Mouse (Mus musculus): ENCODE data around the gene Rpl18a. TPM values are rescaled to one million over a fixed set of nuclear protein-coding genes. Genes with fewer than 3 reads are reported as not detected.

The Rpl18a gene
- polyA plus RNA-seq, 1 experiment from 2014 or later = 4,906 TPM

- Histone ChIP-seq H3K4me2 (replicated peaks) (no peak overlapping the region), H3K9ac (no peak overlapping the region), H3K4me3 (replicated peaks) (0 out of 2 replicates have a peak overlapping the region, but pooled peaks have one; percentile 57), H3K36me3 (no peaks in the 10 kb centered on the region), H3K27me3 (no peaks in the 10 kb centered on the region), H3K27ac (replicated peaks) (no peak overlapping the region), H3K9me3 (replicated peaks) (no peaks in the 10 kb centered on the region), H3K4me1 (peaks cover 18% of the 10 kb centered on the region)
- 62% methylated on average over 5 of the region's 5 CpGs for WGBS
- ATAC-seq (ENCODE audit: insufficient number of reproducible peaks, low FRiP score, low TSS enrichment, low read depth) = no peak
Observed at GRCm38 (mm10) chr8:70856028-70856427, 41.2 kb downstream of the Rpl18a start.

- Histone ChIP-seq H3K4me1 (peaks cover 18% of the 10 kb centered on the region), H3K9ac (no peak overlapping the region), H3K4me3 (replicated peaks) (no peak overlapping the region), H3K36me3 (no peaks in the 10 kb centered on the region), H3K9me3 (replicated peaks) (no peaks in the 10 kb centered on the region), H3K4me2 (replicated peaks) (no peak overlapping the region), H3K27me3 (no peaks in the 10 kb centered on the region; the same call in 1 of the 2 replicates), H3K27ac (replicated peaks) (no peak overlapping the region)
- 85% methylated on average over 2 of the region's 2 CpGs for WGBS
- ATAC-seq (ENCODE audit: insufficient number of reproducible peaks, low FRiP score, low TSS enrichment, low read depth) = no peak
Observed at GRCm38 (mm10) chr8:70853863-70854262, 43.3 kb downstream of the Rpl18a start.

- Histone ChIP-seq H3K4me3 (replicated peaks) (no peak overlapping the region), H3K36me3 (no peaks in the 10 kb centered on the region), H3K9ac (no peak overlapping the region), H3K27me3 (no peaks in the 10 kb centered on the region; the same call in 1 of the 2 replicates), H3K9me3 (replicated peaks) (no peaks in the 10 kb centered on the region), H3K4me2 (replicated peaks) (no peak overlapping the region), H3K4me1 (peaks cover 16% of the 10 kb centered on the region), H3K27ac (replicated peaks) (no peak overlapping the region)
- ATAC-seq (ENCODE audit: insufficient number of reproducible peaks, low FRiP score, low TSS enrichment, low read depth) = no peak
- WGBS = 90% methylated on average over 41 of the region's 41 CpGs
Observed at GRCm38 (mm10) chr8:70852595-70853231, 44.5 kb downstream of the Rpl18a start.

- no peaks in the 10 kb centered on the region for H3K36me3 ChIP-seq
- peaks cover 8% of the 10 kb centered on the region for H3K4me1 ChIP-seq
- 55% methylated on average over 6 of the region's 6 CpGs for WGBS
- H3K9me3 ChIP-seq (replicated peaks) = no peaks in the 10 kb centered on the region
- no peak overlapping the region for H3K4me2 ChIP-seq (replicated peaks)
- H3K9ac ChIP-seq = no peak overlapping the region
- H3K27me3 ChIP-seq = no peaks in the 10 kb centered on the region; the same call in 1 of the 2 replicates
- H3K4me3 ChIP-seq (replicated peaks) = no peak overlapping the region
- ATAC-seq (ENCODE audit: insufficient number of reproducible peaks, low FRiP score, low TSS enrichment, low read depth) = no peak
- H3K27ac ChIP-seq (replicated peaks) = no peak overlapping the region
Observed at GRCm38 (mm10) chr8:70851837-70852236, 45.4 kb downstream of the Rpl18a start.

DNA sequence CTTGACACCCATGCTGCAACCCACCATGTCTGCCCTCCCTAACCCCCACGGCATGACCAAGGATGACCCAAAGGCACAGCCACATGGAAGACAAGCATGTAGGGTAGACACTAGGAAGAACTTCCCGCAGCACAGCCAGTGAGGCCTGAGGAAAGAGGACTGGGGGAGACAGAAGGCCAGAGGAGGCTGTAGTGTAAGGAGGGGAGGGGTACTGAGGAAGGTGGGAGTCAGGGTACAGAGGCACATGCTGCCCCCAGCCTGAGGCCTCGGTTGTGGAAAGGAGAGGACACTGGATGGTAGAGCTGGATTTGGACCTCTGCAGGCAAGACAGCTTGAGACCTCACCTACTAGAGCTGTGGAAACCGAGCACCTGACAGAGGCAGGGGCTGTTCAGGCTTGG, 46.3 kb downstream of the Rpl18a start:
- Histone ChIP-seq H3K27me3 (no peaks in the 10 kb centered on the region; the same call in 1 of the 2 replicates), H3K36me3 (no peaks in the 10 kb centered on the region), H3K27ac (replicated peaks) (no peak overlapping the region), H3K4me1 (no peaks in the 10 kb centered on the region), H3K4me3 (replicated peaks) (no peak overlapping the region), H3K9ac (no peak overlapping the region), H3K4me2 (replicated peaks) (no peak overlapping the region), H3K9me3 (replicated peaks) (no peaks in the 10 kb centered on the region)
- WGBS = 92% methylated on average over 4 of the region's 4 CpGs
- ATAC-seq (ENCODE audit: insufficient number of reproducible peaks, low FRiP score, low TSS enrichment, low read depth) = no peak

- no peaks in the 10 kb centered on the region; the same call in 1 of the 2 replicates for H3K27me3 ChIP-seq
- no peak for ATAC-seq (ENCODE audit: insufficient number of reproducible peaks, low FRiP score, low TSS enrichment, low read depth)
- 77% methylated on average over 7 of the region's 7 CpGs for WGBS
- no peak overlapping the region for H3K27ac ChIP-seq (replicated peaks)
- no peak overlapping the region for H3K4me3 ChIP-seq (replicated peaks)
- H3K4me1 ChIP-seq = no peaks in the 10 kb centered on the region
- H3K36me3 ChIP-seq = no peaks in the 10 kb centered on the region
- H3K9ac ChIP-seq = no peak overlapping the region
- H3K9me3 ChIP-seq (replicated peaks) = no peaks in the 10 kb centered on the region
- H3K4me2 ChIP-seq (replicated peaks) = no peak overlapping the region
Observed at GRCm38 (mm10) chr8:70850132-70850845, 46.9 kb downstream of the Rpl18a start.

GRCm38 (mm10) chr8:70849333-70849990, 47.8 kb downstream of the Rpl18a start:
- ATAC-seq (ENCODE audit: insufficient number of reproducible peaks, low FRiP score, low TSS enrichment, low read depth) = no peak
- H3K4me1 ChIP-seq = no peaks in the 10 kb centered on the region
- 76% methylated on average over 3 of the region's 3 CpGs for WGBS
- no peak overlapping the region for H3K4me3 ChIP-seq (replicated peaks)
- no peaks in the 10 kb centered on the region; the same call in 1 of the 2 replicates for H3K27me3 ChIP-seq
- H3K9ac ChIP-seq = no peak overlapping the region
- no peak overlapping the region for H3K27ac ChIP-seq (replicated peaks)
- no peaks in the 10 kb centered on the region for H3K36me3 ChIP-seq
- no peaks in the 10 kb centered on the region for H3K9me3 ChIP-seq (replicated peaks)
- H3K4me2 ChIP-seq (replicated peaks) = no peak overlapping the region

- 52% methylated on average over 15 of the region's 15 CpGs for WGBS
- Histone ChIP-seq H3K4me3 (replicated peaks) (no peak overlapping the region), H3K27ac (replicated peaks) (no peak overlapping the region), H3K27me3 (peaks cover 3% of the 10 kb centered on the region; the same call in 1 of the 2 replicates), H3K4me1 (no peaks in the 10 kb centered on the region), H3K4me2 (replicated peaks) (no peak overlapping the region), H3K36me3 (no peaks in the 10 kb centered on the region), H3K9ac (no peak overlapping the region), H3K9me3 (replicated peaks) (no peaks in the 10 kb centered on the region)
- ATAC-seq (ENCODE audit: insufficient number of reproducible peaks, low FRiP score, low TSS enrichment, low read depth) = no peak
Observed at GRCm38 (mm10) chr8:70846371-70847154, 50.6 kb downstream of the Rpl18a start.

GRCm38 (mm10) chr8:70845108-70845507, 52.1 kb downstream of the Rpl18a start:
- peaks cover 3% of the 10 kb centered on the region; the same call in 1 of the 2 replicates for H3K27me3 ChIP-seq
- H3K27ac ChIP-seq (replicated peaks) = no peak overlapping the region
- H3K4me2 ChIP-seq (replicated peaks) = no peak overlapping the region
- H3K9me3 ChIP-seq (replicated peaks) = no peaks in the 10 kb centered on the region
- WGBS = 44% methylated on average over 5 of the region's 5 CpGs
- H3K4me1 ChIP-seq = peaks cover 11% of the 10 kb centered on the region
- H3K4me3 ChIP-seq (replicated peaks) = no peak overlapping the region
- H3K36me3 ChIP-seq = no peaks in the 10 kb centered on the region
- no peak for ATAC-seq (ENCODE audit: insufficient number of reproducible peaks, low FRiP score, low TSS enrichment, low read depth)
- H3K9ac ChIP-seq = no peak overlapping the region
